Mouse (Mus musculus) lung, embryonic 14.5 days (tissue): ENCODE measurements around the gene Slc6a9. TPM values are rescaled to one million over a fixed set of nuclear protein-coding genes. Genes with fewer than 3 reads are reported as not detected.

Experiments
- ATAC-seq: fragments of 200-750 bp; cut with Nextera tagmentation; 2 replicates; pipeline ENCODE4 v1.8.0; 2017; ENCODE audit warnings: mild to moderate bottlenecking, moderate TSS enrichment, moderate library complexity; ENCODE audit not compliant: insufficient read depth
- DNase-seq: peaks from one replicate; pipeline ENCODE4 v3.0.0-alpha.2; 2015
- H3K27ac ChIP-seq: fragments of 300-500 bp; sonication (generic); 2 replicates; pipeline ENCODE4 v1.5.1; 2014; ENCODE audit warnings: low read depth, mild to moderate bottlenecking, moderate library complexity
- H3K27me3 ChIP-seq: fragments of 300-500 bp; sonication (generic); 2 replicates; pipeline ENCODE4 v1.6.1; 2014; ENCODE audit warnings: low read length, control low read depth; ENCODE audit not compliant: insufficient read depth
- H3K36me3 ChIP-seq: fragments of 300-500 bp; sonication (generic); 2 replicates; pipeline ENCODE4 v1.6.1; 2014; ENCODE audit warnings: control low read depth; ENCODE audit not compliant: insufficient read depth
- H3K4me1 ChIP-seq: fragments of 300-500 bp; sonication (generic); 2 replicates; pipeline ENCODE4 v1.6.1; 2014; ENCODE audit warnings: antibody characterized with exemption, control low read depth; ENCODE audit not compliant: insufficient read depth
- H3K4me2 ChIP-seq: fragments of 300-500 bp; sonication (generic); 2 replicates; pipeline ENCODE4 v1.6.1; 2014; ENCODE audit warnings: mild to moderate bottlenecking
- H3K4me3 ChIP-seq: fragments of 300-500 bp; sonication (generic); 2 replicates; pipeline ENCODE4 v1.5.1; 2014; ENCODE audit warnings: low read depth, low read length
- H3K9ac ChIP-seq: fragments of 300-500 bp; sonication (generic); 2 replicates; pipeline ENCODE4 v1.6.1; 2014
- H3K9me3 ChIP-seq: fragments of 300-500 bp; sonication (generic); 2 replicates; pipeline ENCODE4 v1.6.1; 2016; ENCODE audit warnings: low read depth, low read length, control low read depth
- CTCF ChIP-seq: IDR thresholded peaks from 2 replicates; pipeline ENCODE4 v1.5.1; 2016; ENCODE audit warnings: antibody characterized with exemption, low read depth
- WGBS: fragments of 180-500 bp; shearing (Covaris S2); extraction: QIAGEN DNeasy Blood & Tissue Kit; methylation state at CpG from one replicate; pipeline ENCODE4 v1.1.7; 2014; 5-methylcytosine and 5-hydroxymethylcytosine counted together
- polyA plus RNA-seq: library from polyadenylated mRNA; unstranded; fragments of >200 nt; fragmentation: Nextera tagmentation; extraction: Ambion mirVana; gene quantifications from 2 replicates; pipeline ENCODE4 v1.2.1, GENCODE M21; 2014

Gene Slc6a9
- polyA plus RNA-seq, 1 experiment from 2014 or later, result 9.7 TPM

DNA sequence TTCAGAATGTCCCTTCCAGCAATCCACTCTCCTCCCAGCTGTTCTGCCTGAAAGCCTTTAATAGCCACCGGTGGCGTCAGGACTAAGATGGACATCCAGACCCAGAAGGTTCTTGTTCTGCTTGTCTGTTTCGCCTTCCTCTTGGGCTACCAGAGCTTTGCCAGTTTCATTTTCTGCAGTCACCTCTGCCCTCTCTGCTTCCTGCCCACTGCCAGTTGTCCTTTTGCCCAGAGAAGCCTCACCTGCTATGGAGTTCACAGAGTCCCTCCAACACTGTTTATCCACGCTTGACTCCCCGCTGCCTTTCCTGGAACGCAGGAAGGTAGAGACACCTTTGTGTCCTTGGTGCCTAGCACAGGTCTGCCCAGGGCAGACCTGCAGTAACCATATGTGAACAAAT lies 5.1 kb downstream of the Slc6a9 start:
- 78% methylated on average over 6 of the region's 6 CpGs for WGBS
- Histone ChIP-seq H3K27me3 (no peaks in the 10 kb centered on the region), H3K36me3 (no peaks in the 10 kb centered on the region), H3K27ac (no peak overlapping the region), H3K4me1 (0 out of 2 replicates have a peak, but pooled peaks cover 3% of the 10 kb centered on the region), H3K9ac (no peak overlapping the region), H3K4me3 (no peak overlapping the region), H3K9me3 (no peaks in the 10 kb centered on the region), H3K4me2 (no peak overlapping the region)
- ATAC-seq, result no peak
- no peak for TF ChIP-seq CTCF
- no peak for DNase-seq

DNA sequence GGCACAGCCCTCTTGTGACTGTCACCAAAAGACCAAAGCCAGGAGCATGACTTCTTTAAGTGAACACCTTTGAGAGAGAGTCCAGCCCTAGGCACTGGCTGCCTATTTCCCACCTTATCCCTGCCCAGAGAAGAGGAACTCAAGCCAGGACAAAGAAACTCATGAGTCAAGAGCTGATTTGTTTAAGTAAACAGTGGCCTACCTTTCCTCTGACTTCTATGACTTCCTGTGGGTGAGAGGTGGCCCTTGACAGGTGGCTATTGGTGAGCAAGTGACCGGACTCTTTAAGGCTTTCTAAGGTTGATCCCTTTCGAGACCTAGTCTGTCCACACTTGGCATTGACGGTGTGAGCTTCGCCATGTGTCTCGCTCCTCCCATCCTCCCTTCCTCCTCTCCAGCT lies 6.5 kb downstream of the Slc6a9 start:
- H3K9ac ChIP-seq, result no peak overlapping the region
- no peak overlapping the region for H3K27ac ChIP-seq
- H3K4me3 ChIP-seq, result no peak overlapping the region
- no peaks in the 10 kb centered on the region for H3K9me3 ChIP-seq
- no peak overlapping the region for H3K4me2 ChIP-seq
- no peaks in the 10 kb centered on the region for H3K4me1 ChIP-seq
- H3K36me3 ChIP-seq, result no peaks in the 10 kb centered on the region
- WGBS, result 70% methylated on average over 5 of the region's 5 CpGs
- ATAC-seq (no peak), DNase-seq (no peak)
- no peaks in the 10 kb centered on the region for H3K27me3 ChIP-seq
- no peak for TF ChIP-seq CTCF

DNA sequence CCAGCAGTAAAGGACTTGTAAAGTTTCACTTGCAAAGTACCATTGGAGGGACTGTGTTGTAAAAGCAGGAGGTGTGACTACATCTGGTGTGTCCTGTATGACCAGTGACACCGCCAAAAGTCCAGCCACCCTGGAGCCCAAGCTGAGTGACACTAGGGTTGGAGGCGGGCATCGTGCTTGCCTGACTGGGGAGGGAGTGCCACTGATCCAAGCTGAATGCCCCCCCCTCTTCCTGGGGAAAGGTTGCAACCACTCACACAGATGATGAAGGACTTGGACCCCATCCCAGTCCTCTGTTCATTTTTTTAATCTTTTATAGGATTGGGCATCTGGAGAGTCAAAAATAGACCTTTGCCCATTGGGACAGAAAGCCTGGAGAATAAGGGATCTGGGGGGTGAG lies 7.3 kb downstream of the Slc6a9 start:
- no peak for DNase-seq
- TF ChIP-seq CTCF, result no peak
- no peak overlapping the region for H3K4me2 ChIP-seq
- no peak overlapping the region for H3K27ac ChIP-seq
- no peaks in the 10 kb centered on the region for H3K4me1 ChIP-seq
- no peaks in the 10 kb centered on the region for H3K27me3 ChIP-seq
- H3K9ac ChIP-seq, result no peak overlapping the region
- H3K4me3 ChIP-seq, result no peak overlapping the region
- no peak for ATAC-seq
- WGBS, result 76% methylated on average over 3 of the region's 3 CpGs
- H3K9me3 ChIP-seq, result no peaks in the 10 kb centered on the region
- no peaks in the 10 kb centered on the region for H3K36me3 ChIP-seq

DNA sequence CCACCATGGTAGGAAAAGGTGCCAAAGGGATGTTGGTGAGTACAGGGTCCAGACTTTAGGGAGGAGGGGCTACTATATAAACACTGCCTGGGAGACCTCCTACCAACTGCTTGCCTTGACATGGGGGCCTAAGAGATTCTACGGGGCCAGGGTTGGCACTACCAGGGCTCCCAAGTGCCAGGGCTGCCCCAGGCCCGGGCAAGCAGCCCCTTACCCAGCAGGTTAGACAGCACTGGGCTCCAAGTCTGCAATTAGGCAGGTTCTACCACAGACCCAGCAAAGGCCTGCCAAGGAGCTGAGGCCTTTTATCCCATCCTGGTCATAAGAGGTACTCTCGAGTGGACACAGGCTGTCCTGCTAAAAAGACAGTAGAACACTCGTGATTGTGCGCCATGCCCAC lies 8.8 kb downstream of the Slc6a9 start:
- no peak overlapping the region for H3K27ac ChIP-seq
- H3K9ac ChIP-seq, result no peak overlapping the region
- no peaks in the 10 kb centered on the region for H3K36me3 ChIP-seq
- no peaks in the 10 kb centered on the region for H3K27me3 ChIP-seq
- DNase-seq (no peak), ATAC-seq (no peak)
- no peak for TF ChIP-seq CTCF
- WGBS, result 86% methylated on average over 5 of the region's 5 CpGs
- H3K4me2 ChIP-seq, result no peak overlapping the region
- H3K4me1 ChIP-seq, result no peaks in the 10 kb centered on the region
- no peak overlapping the region for H3K4me3 ChIP-seq
- no peaks in the 10 kb centered on the region for H3K9me3 ChIP-seq

DNA sequence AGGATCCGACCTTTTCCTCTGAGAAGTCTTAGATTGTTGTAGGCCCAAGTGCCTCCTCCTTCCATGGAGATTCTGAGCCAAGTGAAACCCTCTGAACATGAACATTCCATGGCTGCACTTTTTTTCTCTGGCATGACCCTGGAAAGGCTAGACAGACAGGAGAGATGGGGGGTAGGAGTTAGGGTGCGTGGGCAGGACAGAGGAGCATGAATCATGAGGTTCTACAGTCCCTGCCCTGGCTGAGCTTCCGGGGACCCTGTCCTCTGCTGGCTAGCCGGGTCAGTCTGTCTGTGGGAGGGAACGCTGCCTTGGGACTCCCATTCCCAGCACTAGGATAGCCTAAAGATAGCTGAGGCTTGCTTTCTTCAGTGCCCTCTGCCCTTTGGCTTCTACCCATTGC lies 10.2 kb downstream of the Slc6a9 start:
- H3K9me3 ChIP-seq, result no peaks in the 10 kb centered on the region
- ATAC-seq (no peak), DNase-seq (no peak)
- WGBS, result 84% methylated on average over 5 of the region's 5 CpGs
- no peak overlapping the region for H3K4me2 ChIP-seq
- H3K4me3 ChIP-seq, result no peak overlapping the region
- H3K4me1 ChIP-seq, result no peaks in the 10 kb centered on the region
- no peak for TF ChIP-seq CTCF
- 0 out of 2 replicates have a peak, but pooled peaks cover 2% of the 10 kb centered on the region for H3K36me3 ChIP-seq
- H3K9ac ChIP-seq, result no peak overlapping the region
- no peaks in the 10 kb centered on the region for H3K27me3 ChIP-seq
- no peak overlapping the region for H3K27ac ChIP-seq

DNA sequence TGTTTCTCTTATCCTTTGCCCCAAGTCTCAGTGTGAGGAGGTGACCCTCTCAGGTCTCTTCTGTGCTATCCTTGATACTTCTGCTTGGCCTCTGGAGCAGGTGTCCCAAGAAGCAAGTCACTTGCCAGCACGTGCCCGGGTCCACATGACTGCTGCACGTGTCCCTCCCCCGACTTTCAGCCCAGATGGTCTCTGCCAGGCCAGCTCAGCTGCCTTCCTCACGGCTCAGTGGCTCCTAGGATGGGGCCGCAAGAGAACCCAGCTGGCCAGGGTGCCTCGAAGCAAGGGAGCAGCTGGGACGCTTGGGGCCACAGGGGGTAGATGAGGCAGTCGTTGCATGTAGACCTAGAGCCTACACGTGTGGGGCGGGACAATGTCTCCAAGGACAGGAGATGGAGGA lies 11.0 kb downstream of the Slc6a9 start:
- ATAC-seq (no peak), DNase-seq (no peak)
- Histone ChIP-seq H3K4me3 (no peak overlapping the region), H3K9ac (no peak overlapping the region), H3K27me3 (no peaks in the 10 kb centered on the region), H3K9me3 (no peaks in the 10 kb centered on the region), H3K36me3 (0 out of 2 replicates have a peak, but pooled peaks cover 2% of the 10 kb centered on the region), H3K4me2 (no peak overlapping the region), H3K27ac (no peak overlapping the region), H3K4me1 (no peaks in the 10 kb centered on the region)
- WGBS, result 81% methylated on average over 11 of the region's 11 CpGs
- no peak for TF ChIP-seq CTCF

DNA sequence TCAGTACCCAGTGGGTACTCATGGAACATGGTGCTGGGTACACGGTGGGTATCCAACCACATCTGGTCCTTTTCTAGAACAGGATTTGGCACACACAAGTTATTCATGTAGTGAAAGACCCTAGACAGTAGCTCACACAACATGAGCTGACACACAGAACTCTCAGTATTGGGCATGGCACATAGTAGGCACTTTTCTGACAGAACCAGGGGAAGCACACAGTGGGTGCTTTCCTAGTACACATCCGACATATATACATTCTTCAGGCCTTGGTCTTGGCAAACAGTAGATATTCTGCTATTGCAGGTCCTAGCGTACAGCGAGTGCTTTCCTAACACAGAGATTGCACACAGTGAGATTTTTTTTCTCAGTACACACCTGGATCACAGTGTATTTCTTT lies 12.0 kb downstream of the Slc6a9 start:
- H3K27me3 ChIP-seq, result no peaks in the 10 kb centered on the region
- no peak overlapping the region for H3K27ac ChIP-seq
- H3K36me3 ChIP-seq, result 0 out of 2 replicates have a peak, but pooled peaks cover 2% of the 10 kb centered on the region
- H3K4me1 ChIP-seq, result no peaks in the 10 kb centered on the region
- no peak overlapping the region for H3K4me2 ChIP-seq
- no peak for ATAC-seq
- H3K9ac ChIP-seq, result no peak overlapping the region
- 95% methylated on average over 4 of the region's 4 CpGs for WGBS
- H3K4me3 ChIP-seq, result no peak overlapping the region
- H3K9me3 ChIP-seq, result no peaks in the 10 kb centered on the region
- DNase-seq, result no peak
- no peak for TF ChIP-seq CTCF

DNA sequence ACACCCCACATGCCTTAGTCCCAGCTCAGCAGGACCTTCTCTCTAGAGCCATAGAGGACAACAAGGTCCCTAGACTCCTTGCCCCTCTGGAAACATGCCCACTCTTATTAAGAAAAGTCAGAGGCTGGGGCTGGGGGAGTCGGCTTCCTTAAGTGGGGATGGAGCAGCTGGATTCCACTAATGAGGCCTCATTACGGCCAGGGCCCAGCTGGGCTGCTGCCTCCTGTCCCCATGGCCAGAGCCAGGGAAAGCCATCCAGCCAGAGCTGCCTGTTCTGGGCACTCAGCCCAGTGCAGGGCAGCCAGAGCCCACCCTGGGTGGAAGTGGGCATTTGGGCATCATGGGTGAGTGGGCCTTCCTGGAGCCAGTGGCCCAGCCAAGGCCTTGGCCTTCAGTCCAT lies 12.7 kb downstream of the Slc6a9 start:
- no peaks in the 10 kb centered on the region for H3K27me3 ChIP-seq
- H3K4me2 ChIP-seq, result no peak overlapping the region
- DNase-seq, result peak; percentile 55
- H3K4me1 ChIP-seq, result no peaks in the 10 kb centered on the region
- no peaks in the 10 kb centered on the region for H3K9me3 ChIP-seq
- no peak for TF ChIP-seq CTCF
- WGBS, result 35% methylated on average over 2 of the region's 2 CpGs
- H3K4me3 ChIP-seq, result no peak overlapping the region
- 0 out of 2 replicates have a peak, but pooled peaks cover 2% of the 10 kb centered on the region for H3K36me3 ChIP-seq
- ATAC-seq, result peak; percentile 38; the same call in 1 of the 2 replicates
- no peak overlapping the region for H3K9ac ChIP-seq
- H3K27ac ChIP-seq, result no peak overlapping the region
